Mouse (Mus musculus) limb, embryonic 14.5 days (tissue): Measurements from ENCODE around the gene Lrrc34. TPM values are rescaled to one million over a fixed set of nuclear protein-coding genes. Genes with fewer than 3 reads are reported as not detected.

ENCODE experiments used
- ATAC-seq: fragments of 200-750 bp; cut with Nextera tagmentation; 2 replicates; pipeline ENCODE4 v1.8.0; 2017; ENCODE audit warnings: low read depth, moderate number of reproducible peaks, moderate TSS enrichment; ENCODE audit not compliant: low FRiP score
- DNase-seq: peaks from one replicate; pipeline ENCODE4 v3.0.0-alpha.2; 2015; ENCODE audit warnings: low spot score
- H3K27ac ChIP-seq: fragments of 300-500 bp; sonication (generic); replicated peaks from 2 replicates; pipeline ENCODE4 v1.5.1; 2014; ENCODE audit warnings: low read depth, mild to moderate bottlenecking, low read length, moderate library complexity, mixed read lengths
- H3K27me3 ChIP-seq: fragments of 300-500 bp; sonication (generic); 2 replicates; pipeline ENCODE4 v1.6.1; 2014; ENCODE audit warnings: low read length, mixed read lengths; ENCODE audit not compliant: control insufficient read depth, insufficient read depth
- H3K36me3 ChIP-seq: fragments of 300-500 bp; sonication (generic); 2 replicates; pipeline ENCODE4 v1.6.1; 2014; ENCODE audit warnings: mild to moderate bottlenecking, low read length, moderate library complexity, mixed read lengths; ENCODE audit not compliant: control insufficient read depth, insufficient read depth
- H3K4me1 ChIP-seq: fragments of 300-500 bp; sonication (generic); 2 replicates; pipeline ENCODE4 v1.6.1; 2014; ENCODE audit warnings: antibody characterized with exemption, low read length, mixed read lengths; ENCODE audit not compliant: control insufficient read depth, insufficient read depth
- H3K4me2 ChIP-seq: fragments of 300-500 bp; sonication (generic); replicated peaks from 2 replicates; pipeline ENCODE4 v1.6.1; 2014; ENCODE audit warnings: low read depth, mild to moderate bottlenecking, low read length, moderate library complexity; ENCODE audit not compliant: severe bottlenecking
- H3K4me3 ChIP-seq: fragments of 300-500 bp; sonication (generic); replicated peaks from 2 replicates; pipeline ENCODE4 v1.5.1; 2014; ENCODE audit warnings: low read length
- H3K9ac ChIP-seq: fragments of 300-500 bp; sonication (generic); 2 replicates; pipeline ENCODE4 v1.6.1; 2014; ENCODE audit warnings: mild to moderate bottlenecking, low read depth, low read length, moderate library complexity; ENCODE audit not compliant: severe bottlenecking
- H3K9me3 ChIP-seq: fragments of 300-500 bp; sonication (generic); 2 replicates; pipeline ENCODE4 v1.6.1; 2016; ENCODE audit warnings: low read length; ENCODE audit not compliant: control insufficient read depth
- POLR2A ChIP-seq: fragments of 200-500 bp; IDR thresholded peaks from 2 replicates; pipeline ENCODE4 v1.8.0; 2012; ENCODE audit warnings: inconsistent platforms, mild to moderate bottlenecking, moderate library complexity, borderline replicate concordance; ENCODE audit not compliant: insufficient read depth, insufficient read length; ENCODE audit errors: extremely low read depth
- WGBS: fragments of 180-500 bp; shearing (Covaris S2); extraction: QIAGEN DNeasy Blood & Tissue Kit; methylation state at CpG from one replicate; pipeline ENCODE4 v1.1.7; 2014; 5-methylcytosine and 5-hydroxymethylcytosine counted together
- polyA plus RNA-seq, 2 experiments: library from polyadenylated mRNA; depleted of rRNA in 1 of 2; stranded (reverse) in 1 of 2; unstranded in 1 of 2; fragments of >200 nt; fragmentation: Nextera tagmentation in 1 of 2; extraction: Ambion mirVana in 1 of 2; gene quantifications; 2 replicates each; pipeline versions ENCODE4 v1.2.1 to v1.2.3; 2012 to 2014

Gene Lrrc34
- polyA plus RNA-seq, 2 experiments = 0.52 to 0.76 TPM

DNA sequence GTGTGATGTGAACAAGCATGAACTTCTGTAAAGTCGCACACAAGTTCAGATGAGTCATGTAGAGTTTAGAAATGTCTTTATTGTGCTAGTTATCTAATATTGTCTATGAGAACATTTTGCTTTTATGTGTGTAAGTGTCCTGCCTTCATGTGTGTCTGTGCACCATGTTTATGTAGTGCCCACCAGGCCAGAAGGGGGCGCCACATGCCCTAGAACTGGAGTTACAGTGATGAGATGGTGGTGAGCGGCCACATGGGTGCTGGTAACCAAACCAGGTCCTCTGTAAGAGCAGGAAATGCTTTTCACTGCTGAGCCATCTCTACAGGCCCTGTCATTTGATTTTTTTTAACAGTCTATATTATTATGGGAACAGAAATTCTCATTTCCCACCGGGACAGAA is 12.0 kb downstream of the Lrrc34 start:
- Histone ChIP-seq H3K27me3 (no peaks in the 10 kb centered on the region), H3K27ac (no peak overlapping the region), H3K9me3 (no peaks in the 10 kb centered on the region), H3K4me2 (no peak overlapping the region), H3K4me1 (no peaks in the 10 kb centered on the region), H3K36me3 (no peaks in the 10 kb centered on the region), H3K9ac (no peak overlapping the region), H3K4me3 (no peak overlapping the region)
- 80% methylated on average over 4 of the region's 4 CpGs for WGBS
- DNase-seq (no peak), ATAC-seq (no peak)
- no peak for TF ChIP-seq POLR2A

DNA sequence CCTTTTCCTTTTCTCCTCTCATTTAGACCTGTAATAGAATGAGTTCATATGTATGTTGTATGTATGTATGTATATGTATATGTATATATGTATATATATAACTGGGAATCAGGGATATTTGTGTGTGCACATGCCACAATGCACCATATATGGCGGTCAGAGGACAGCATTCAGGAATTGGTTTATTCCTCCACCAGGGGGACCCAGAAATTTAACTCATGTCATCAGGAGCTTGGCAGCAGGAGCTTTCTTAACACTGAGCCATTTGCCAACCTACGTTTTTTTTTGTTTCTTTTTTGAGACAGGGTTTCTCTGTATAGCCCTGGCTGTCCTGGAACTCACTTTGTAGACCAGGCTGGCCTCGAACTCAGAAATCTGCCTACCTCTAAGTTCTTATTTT is 14.0 kb downstream of the Lrrc34 start:
- ATAC-seq = no peak
- H3K4me1 ChIP-seq = no peaks in the 10 kb centered on the region
- no peak overlapping the region for H3K9ac ChIP-seq
- 52% methylated on average over 3 of the region's 3 CpGs for WGBS
- no peaks in the 10 kb centered on the region for H3K9me3 ChIP-seq
- H3K4me2 ChIP-seq = no peak overlapping the region
- no peak overlapping the region for H3K4me3 ChIP-seq
- no peak for DNase-seq
- H3K27ac ChIP-seq = no peak overlapping the region
- TF ChIP-seq POLR2A = no peak
- H3K36me3 ChIP-seq = no peaks in the 10 kb centered on the region
- no peaks in the 10 kb centered on the region for H3K27me3 ChIP-seq

DNA sequence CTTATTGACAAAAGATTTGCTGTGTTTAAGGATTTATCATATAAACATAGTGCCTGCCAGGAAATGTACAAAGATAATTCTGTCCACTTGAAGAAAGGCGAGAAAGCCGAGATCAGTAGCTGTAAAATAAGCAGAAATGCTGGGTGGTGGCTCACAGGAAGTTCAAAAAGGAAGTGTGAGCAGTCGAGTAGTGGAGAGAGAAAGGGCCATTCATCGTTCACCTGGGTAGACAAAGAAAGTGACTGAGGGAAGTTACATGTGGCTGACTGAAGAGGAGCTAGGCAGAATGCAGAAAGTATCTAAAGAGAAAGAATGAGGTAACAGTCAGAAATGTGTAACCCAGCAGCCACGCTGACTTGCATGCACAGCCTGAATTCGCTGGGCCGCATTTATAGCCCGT is 27.5 kb downstream of the Lrrc34 start:
- TF ChIP-seq POLR2A = no peak

DNA sequence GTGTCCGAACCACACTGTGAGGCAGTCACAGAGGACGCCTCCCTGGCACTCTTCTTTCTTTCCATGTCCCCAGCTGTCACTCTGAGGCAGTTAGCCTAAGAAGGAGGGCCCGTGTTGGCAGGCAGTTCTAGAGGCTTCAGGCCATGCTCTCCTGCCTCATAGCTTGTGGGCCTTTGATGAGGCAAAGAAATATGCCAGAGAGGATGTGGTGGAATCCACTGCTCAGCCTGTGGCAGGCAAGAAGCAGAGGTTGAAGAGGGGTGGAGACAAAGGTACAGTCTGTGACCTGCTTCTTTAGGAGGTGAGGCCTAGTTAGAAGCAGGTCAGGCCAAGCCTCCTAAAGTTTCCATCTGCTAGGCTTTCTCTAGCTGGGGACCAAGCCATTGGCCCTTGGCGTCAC is 36.7 kb downstream of the Lrrc34 start:
- peaks cover 74% of the 10 kb centered on the region for H3K36me3 ChIP-seq
- H3K27me3 ChIP-seq = no peaks in the 10 kb centered on the region
- H3K4me1 ChIP-seq = no peaks in the 10 kb centered on the region
- ATAC-seq (no peak), DNase-seq (no peak)
- H3K9me3 ChIP-seq = no peaks in the 10 kb centered on the region
- H3K4me3 ChIP-seq = no peak overlapping the region
- no peak overlapping the region for H3K4me2 ChIP-seq
- no peak overlapping the region for H3K27ac ChIP-seq
- H3K9ac ChIP-seq = no peak overlapping the region
- 91% methylated on average over 4 of the region's 4 CpGs for WGBS
- no peak for TF ChIP-seq POLR2A

More for the DNA sequence above, 27.5 kb downstream of the Lrrc34 start:
- no peak overlapping the region for H3K27ac ChIP-seq
- H3K4me2 ChIP-seq = no peak overlapping the region
- no peaks in the 10 kb centered on the region for H3K9me3 ChIP-seq
- H3K4me3 ChIP-seq = no peak overlapping the region
- no peak overlapping the region for H3K9ac ChIP-seq
- no peak for DNase-seq
- WGBS = 83% methylated on average over 8 of the region's 8 CpGs
- H3K4me1 ChIP-seq = no peaks in the 10 kb centered on the region
- peaks cover 41% of the 10 kb centered on the region for H3K36me3 ChIP-seq
- no peak for ATAC-seq
- no peaks in the 10 kb centered on the region for H3K27me3 ChIP-seq

DNA sequence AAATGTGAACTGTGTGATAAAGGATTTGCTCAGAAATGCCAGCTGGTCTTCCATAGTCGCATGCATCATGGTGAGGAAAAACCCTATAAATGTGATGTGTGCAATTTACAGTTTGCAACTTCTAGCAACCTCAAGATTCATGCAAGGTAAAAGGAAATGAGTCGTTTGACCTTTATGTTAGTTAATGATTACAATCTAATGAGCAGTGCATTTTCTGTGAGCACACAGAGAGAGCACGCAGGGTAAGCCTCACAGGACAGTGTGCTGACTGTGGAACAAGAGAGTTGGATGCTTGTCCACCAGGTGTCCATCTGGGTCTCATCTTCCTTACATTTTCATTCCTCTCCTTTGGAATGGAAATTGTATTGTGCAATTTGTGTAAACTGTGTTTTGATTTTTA is 38.7 kb downstream of the Lrrc34 start:
- no peak overlapping the region for H3K4me2 ChIP-seq
- H3K27me3 ChIP-seq = no peaks in the 10 kb centered on the region
- DNase-seq (no peak), ATAC-seq (no peak)
- H3K9me3 ChIP-seq = no peaks in the 10 kb centered on the region
- H3K9ac ChIP-seq = no peak overlapping the region
- H3K4me1 ChIP-seq = no peaks in the 10 kb centered on the region
- peaks cover 69% of the 10 kb centered on the region for H3K36me3 ChIP-seq
- H3K4me3 ChIP-seq = no peak overlapping the region
- TF ChIP-seq POLR2A = no peak
- WGBS = 85% methylated on average over 3 of the region's 3 CpGs
- no peak overlapping the region for H3K27ac ChIP-seq

DNA sequence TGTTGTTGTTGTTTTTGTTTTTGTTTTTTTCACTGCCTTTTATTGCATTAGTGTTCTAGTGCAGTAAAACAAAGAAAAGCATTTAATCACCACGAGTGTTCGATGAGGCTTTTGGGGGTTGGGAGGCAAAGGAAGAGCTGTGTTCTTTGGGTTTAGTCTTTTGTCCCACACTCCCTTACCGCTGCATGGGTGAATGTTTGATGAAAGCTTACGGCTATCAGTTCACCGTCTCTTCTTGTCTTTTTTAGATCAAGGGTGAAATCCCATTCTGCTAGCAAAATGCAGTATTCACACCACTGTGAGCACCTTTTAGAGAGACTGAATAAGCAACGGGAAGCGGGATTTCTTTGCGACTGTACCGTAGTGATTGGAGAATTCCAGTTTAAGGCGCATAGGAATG is 44.4 kb downstream of the Lrrc34 start:
- H3K9me3 ChIP-seq = no peaks in the 10 kb centered on the region
- DNase-seq (no peak), ATAC-seq (no peak)
- peaks cover 28% of the 10 kb centered on the region for H3K36me3 ChIP-seq
- no peak overlapping the region for H3K27ac ChIP-seq
- peaks cover 13% of the 10 kb centered on the region for H3K4me1 ChIP-seq
- H3K4me2 ChIP-seq = peak overlapping the region; percentile 82
- no peak for TF ChIP-seq POLR2A
- peak overlapping the region; percentile 85 for H3K4me3 ChIP-seq
- H3K9ac ChIP-seq = peak overlapping the region; percentile 78
- WGBS = 42% methylated on average over 10 of the region's 10 CpGs
- H3K27me3 ChIP-seq = no peaks in the 10 kb centered on the region
